Mouse (Mus musculus): ENCODE data around the gene Gmppa. TPM values are rescaled to one million over a fixed set of nuclear protein-coding genes. Genes with fewer than 3 reads are reported as not detected.

Gmppa gene
- polyA plus RNA-seq, 1 experiment from 2014 or later = 65.2 TPM

- Histone ChIP-seq H3K36me3 (ENCODE audit: control insufficient read depth, insufficient read depth, low read length) (peaks cover 21% of the 10 kb centered on the region), H3K4me3 (ENCODE audit: low read length) (peak overlapping the region; percentile 52), H3K4me2 (replicated peaks; ENCODE audit: low read depth, low read length) (peak overlapping the region; percentile 82), H3K9ac (ENCODE audit: low read depth, low read length) (peak overlapping the region; percentile 45), H3K9me3 (ENCODE audit: control insufficient read depth, low read length) (no peaks in the 10 kb centered on the region), H3K27ac (ENCODE audit: low read depth, low read length) (no peak overlapping the region), H3K27me3 (ENCODE audit: control insufficient read depth, insufficient read depth, low read length) (peaks cover 53% of the 10 kb centered on the region), H3K4me1 (ENCODE audit: control insufficient read depth, insufficient read depth, low read length) (peaks cover 4% of the 10 kb centered on the region; the same call in 1 of the 2 replicates)
- peak; percentile 14 for ATAC-seq (ENCODE audit: low FRiP score, low TSS enrichment)
- 3% methylated on average over 13 of the region's 13 CpGs for WGBS
Measured at GRCm38 (mm10) chr1:75487040-75487404, 51.3 kb downstream of the Gmppa start.

- Histone ChIP-seq H3K9ac (ENCODE audit: low read depth, low read length) (peak overlapping the region; percentile 45), H3K9me3 (ENCODE audit: control insufficient read depth, low read length) (no peaks in the 10 kb centered on the region), H3K27me3 (ENCODE audit: control insufficient read depth, insufficient read depth, low read length) (peaks cover 53% of the 10 kb centered on the region), H3K4me3 (ENCODE audit: low read length) (peak overlapping the region; percentile 52), H3K4me2 (replicated peaks; ENCODE audit: low read depth, low read length) (peak overlapping the region; percentile 82), H3K27ac (ENCODE audit: low read depth, low read length) (no peak overlapping the region), H3K36me3 (ENCODE audit: control insufficient read depth, insufficient read depth, low read length) (peaks cover 23% of the 10 kb centered on the region), H3K4me1 (ENCODE audit: control insufficient read depth, insufficient read depth, low read length) (peaks cover 4% of the 10 kb centered on the region; the same call in 1 of the 2 replicates)
- under 1% methylated on average over 62 of the region's 62 CpGs for WGBS
- ATAC-seq (ENCODE audit: low FRiP score, low TSS enrichment) = peak; percentile 80
Measured at GRCm38 (mm10) chr1:75487405-75488161, 51.9 kb downstream of the Gmppa start.

GRCm38 (mm10) chr1:75490785-75491551 is 55.2 kb downstream of the Gmppa start:
- peaks cover 28% of the 10 kb centered on the region for H3K27me3 ChIP-seq (ENCODE audit: control insufficient read depth, insufficient read depth, low read length)
- H3K27ac ChIP-seq (ENCODE audit: low read depth, low read length) = no peak overlapping the region
- peaks cover 27% of the 10 kb centered on the region for H3K36me3 ChIP-seq (ENCODE audit: control insufficient read depth, insufficient read depth, low read length)
- H3K4me2 ChIP-seq (replicated peaks; ENCODE audit: low read depth, low read length) = no peak overlapping the region
- no peak overlapping the region for H3K9ac ChIP-seq (ENCODE audit: low read depth, low read length)
- H3K4me3 ChIP-seq (ENCODE audit: low read length) = no peak overlapping the region
- ATAC-seq (ENCODE audit: low FRiP score, low TSS enrichment) = no peak
- peaks cover 4% of the 10 kb centered on the region; the same call in 1 of the 2 replicates for H3K4me1 ChIP-seq (ENCODE audit: control insufficient read depth, insufficient read depth, low read length)
- no peaks in the 10 kb centered on the region for H3K9me3 ChIP-seq (ENCODE audit: control insufficient read depth, low read length)
- 90% methylated on average over 34 of the region's 34 CpGs for WGBS

- H3K27ac ChIP-seq (ENCODE audit: low read depth, low read length) = no peak overlapping the region
- no peak for ATAC-seq (ENCODE audit: low FRiP score, low TSS enrichment)
- WGBS = 59% methylated on average over 24 of the region's 24 CpGs
- H3K27me3 ChIP-seq (ENCODE audit: control insufficient read depth, insufficient read depth, low read length) = peaks cover 12% of the 10 kb centered on the region
- H3K4me1 ChIP-seq (ENCODE audit: control insufficient read depth, insufficient read depth, low read length) = peaks cover 4% of the 10 kb centered on the region; the same call in 1 of the 2 replicates
- peaks cover 44% of the 10 kb centered on the region for H3K36me3 ChIP-seq (ENCODE audit: control insufficient read depth, insufficient read depth, low read length)
- H3K9me3 ChIP-seq (ENCODE audit: control insufficient read depth, low read length) = no peaks in the 10 kb centered on the region
- H3K4me3 ChIP-seq (ENCODE audit: low read length) = no peak overlapping the region
- no peak overlapping the region for H3K9ac ChIP-seq (ENCODE audit: low read depth, low read length)
- no peak overlapping the region for H3K4me2 ChIP-seq (replicated peaks; ENCODE audit: low read depth, low read length)
Measured at GRCm38 (mm10) chr1:75492579-75493170, 56.9 kb downstream of the Gmppa start.

Other genes with a start within 250 kb of the Gmppa start
- 16.7 and 21.1 TPM in 2 replicates for gene Ankzf1, start 243.8 kb upstream of the Gmppa start, polyA plus RNA-seq (2014; fragmentation: Nextera tagmentation; extraction: Ambion mirVana)
- gene Atg9a, start 243.7 kb upstream of the Gmppa start, polyA plus RNA-seq (2014; fragmentation: Nextera tagmentation; extraction: Ambion mirVana) = 18.5 and 26.0 TPM in 2 replicates
- gene Glb1l, start 225.1 kb upstream of the Gmppa start, polyA plus RNA-seq (2014; fragmentation: Nextera tagmentation; extraction: Ambion mirVana) = 18.1 and 34.4 TPM in 2 replicates
- 125 and 129 TPM in 2 replicates for gene Stk16, start 225.1 kb upstream of the Gmppa start, polyA plus RNA-seq (2014; fragmentation: Nextera tagmentation; extraction: Ambion mirVana)
- 31.6 and 32.1 TPM in 2 replicates for gene Tuba4a, start 216.1 kb upstream of the Gmppa start, polyA plus RNA-seq (2014; fragmentation: Nextera tagmentation; extraction: Ambion mirVana)
- gene A630095N17Rik, start 203.8 kb upstream of the Gmppa start, polyA plus RNA-seq (2014; fragmentation: Nextera tagmentation; extraction: Ambion mirVana) = not detected in 2 replicates
- 13.2 and 14.4 TPM in 2 replicates for gene Dnajb2, start 199.5 kb upstream of the Gmppa start, polyA plus RNA-seq (2014; fragmentation: Nextera tagmentation; extraction: Ambion mirVana)
- gene Ptprn, start 171.4 kb upstream of the Gmppa start, polyA plus RNA-seq (2014; fragmentation: Nextera tagmentation; extraction: Ambion mirVana) = 0.08 TPM in 1 of 2 replicates, not detected in the other
- gene Resp18, start 157.5 kb upstream of the Gmppa start, polyA plus RNA-seq (2014; fragmentation: Nextera tagmentation; extraction: Ambion mirVana) = not detected in 2 replicates
- 146 and 150 TPM in 2 replicates for gene Dnpep, start 117.9 kb upstream of the Gmppa start, polyA plus RNA-seq (2014; fragmentation: Nextera tagmentation; extraction: Ambion mirVana)
- 41.5 and 51.6 TPM in 2 replicates for gene Des, start 75.6 kb upstream of the Gmppa start, polyA plus RNA-seq (2014; fragmentation: Nextera tagmentation; extraction: Ambion mirVana)
- gene Speg, start 60.6 kb upstream of the Gmppa start, polyA plus RNA-seq (2014; fragmentation: Nextera tagmentation; extraction: Ambion mirVana) = 39.6 and 43.5 TPM in 2 replicates
- 0.32 and 0.41 TPM in 2 replicates for gene Asic4, start 14.5 kb downstream of the Gmppa start, polyA plus RNA-seq (2014; fragmentation: Nextera tagmentation; extraction: Ambion mirVana)
- 37.1 and 41.4 TPM in 2 replicates for gene Chpf, start 43.4 kb downstream of the Gmppa start, polyA plus RNA-seq (2014; fragmentation: Nextera tagmentation; extraction: Ambion mirVana)
- gene Tmem198, start 43.6 kb downstream of the Gmppa start, polyA plus RNA-seq (2014; fragmentation: Nextera tagmentation; extraction: Ambion mirVana) = 0.62 and 1.1 TPM in 2 replicates
- 79.8 and 83.2 TPM in 2 replicates for gene Obsl1, start 70.5 kb downstream of the Gmppa start, polyA plus RNA-seq (2014; fragmentation: Nextera tagmentation; extraction: Ambion mirVana)
- gene Inha, start 71.1 kb downstream of the Gmppa start, polyA plus RNA-seq (2014; fragmentation: Nextera tagmentation; extraction: Ambion mirVana) = 2.7 and 3.0 TPM in 2 replicates
- gene Stk11ip, start 85.6 kb downstream of the Gmppa start, polyA plus RNA-seq (2014; fragmentation: Nextera tagmentation; extraction: Ambion mirVana) = 15.3 and 22.0 TPM in 2 replicates
- gene Slc4a3, start 110.3 kb downstream of the Gmppa start, polyA plus RNA-seq (2014; fragmentation: Nextera tagmentation; extraction: Ambion mirVana) = 14.4 and 18.8 TPM in 2 replicates

Measured in kidney, embryonic 14.5 days (tissue).